Mouse (Mus musculus): ENCODE data around the gene Tspear.
"Not testable (repeated sequence)": the region's sequence is repeated elsewhere in the genome, so short reads cannot be mapped to it uniquely, and the experiment has no call there.

The Tspear gene

GRCm38 (mm10) chr10:77685895-77686664 lies at the start of gene Tspear:
Gene Tspear, plus strand, starts transcription at chr10:77686569.
- no peak for DNase-seq (ENCODE audit: low spot score in 2 of 2)

GRCm38 (mm10) chr10:77638956-77639355 lies 47.4 kb upstream of the Tspear start:
- no peak for DNase-seq (ENCODE audit: low spot score in 2 of 2)

- no peak for DNase-seq (ENCODE audit: low spot score in 2 of 2)
Observed at GRCm38 (mm10) chr10:77643160-77643559, 43.2 kb upstream of the Tspear start.

- no peak for DNase-seq (ENCODE audit: low spot score in 2 of 2)
Observed at GRCm38 (mm10) chr10:77645571-77645970, 40.8 kb upstream of the Tspear start.

- no peak for DNase-seq (ENCODE audit: low spot score in 2 of 2)
Observed at GRCm38 (mm10) chr10:77647461-77647860, 38.9 kb upstream of the Tspear start.

GRCm38 (mm10) chr10:77647901-77648300 lies 38.5 kb upstream of the Tspear start:
- no peak for DNase-seq (ENCODE audit: low spot score in 2 of 2)

GRCm38 (mm10) chr10:77652046-77652445 lies 34.3 kb upstream of the Tspear start:
- no peak for DNase-seq (ENCODE audit: low spot score in 2 of 2)

- DNase-seq (ENCODE audit: low spot score in 2 of 2) = no peak
Observed at GRCm38 (mm10) chr10:77658286-77658994, 27.9 kb upstream of the Tspear start.

- DNase-seq (ENCODE audit: low spot score in 2 of 2) = no peak
Observed at GRCm38 (mm10) chr10:77663949-77664665, 22.3 kb upstream of the Tspear start.

- DNase-seq (ENCODE audit: low spot score in 2 of 2) = no peak
Observed at GRCm38 (mm10) chr10:77666342-77666741, 20.0 kb upstream of the Tspear start.

- DNase-seq (ENCODE audit: low spot score in 2 of 2) = no peak
Observed at GRCm38 (mm10) chr10:77667402-77667801, 19.0 kb upstream of the Tspear start.

GRCm38 (mm10) chr10:77670710-77671109 lies 15.7 kb upstream of the Tspear start:
- DNase-seq (ENCODE audit: low spot score in 2 of 2) = no peak

- no peak for DNase-seq (ENCODE audit: low spot score in 2 of 2)
Observed at GRCm38 (mm10) chr10:77671519-77671918, 14.8 kb upstream of the Tspear start.

GRCm38 (mm10) chr10:77673765-77674164 lies 12.6 kb upstream of the Tspear start:
- DNase-seq (ENCODE audit: low spot score in 2 of 2) = no peak

GRCm38 (mm10) chr10:77677562-77677961 lies 8.8 kb upstream of the Tspear start:
- no peak for DNase-seq (ENCODE audit: low spot score in 2 of 2)

- no peak for DNase-seq (ENCODE audit: low spot score in 2 of 2)
Observed at GRCm38 (mm10) chr10:77682994-77683393, 3.4 kb upstream of the Tspear start.

GRCm38 (mm10) chr10:77684181-77684580 lies 2.2 kb upstream of the Tspear start:
- DNase-seq (ENCODE audit: low spot score in 2 of 2) = no peak

- DNase-seq (ENCODE audit: low spot score in 2 of 2) = no peak
Observed at GRCm38 (mm10) chr10:77687021-77687420, 652 bp downstream of the Tspear start.

- DNase-seq (ENCODE audit: low spot score in 2 of 2) = not testable (repeated sequence)
Observed at GRCm38 (mm10) chr10:77690356-77690807, 4.0 kb downstream of the Tspear start, which contains the start of gene Gm19402. Gene Gm19402, minus strand, starts transcription at chr10:77690757.

GRCm38 (mm10) chr10:77697133-77697532 lies 10.8 kb downstream of the Tspear start, which contains the start of gene Gm9508:
Gene Gm9508, minus strand, starts transcription at chr10:77697233.
- DNase-seq (ENCODE audit: low spot score in 2 of 2) = no peak

GRCm38 (mm10) chr10:77706326-77706725 lies 20.0 kb downstream of the Tspear start, which contains the start of gene Gm10272:
Gene Gm10272, plus strand, starts transcription at chr10:77706626.
- no peak for DNase-seq (ENCODE audit: low spot score in 2 of 2)

- no peak for DNase-seq (ENCODE audit: low spot score in 2 of 2)
Observed at GRCm38 (mm10) chr10:77709831-77710230, 23.5 kb downstream of the Tspear start.

Measured in right cerebral cortex, postnatal 36 days (tissue).